Mouse (Mus musculus) lung, postnatal 0 days (tissue): ENCODE data around the gene Mmp21. TPM values are rescaled to one million over a fixed set of nuclear protein-coding genes. Genes with fewer than 3 reads are reported as not detected.
A peak's percentile ranks its signal among the peaks of the same experiment; 100 is the strongest.

ENCODE experiments used
- ATAC-seq: fragments of 200-750 bp; cut with Nextera tagmentation; 2 replicates; pipeline ENCODE4 v1.8.0; 2017; ENCODE audit warnings: moderate library complexity
- DNase-seq: peaks from one replicate; pipeline ENCODE4 v3.0.0-alpha.2; 2016; ENCODE audit warnings: low spot score
- H3K27ac ChIP-seq: fragments of 300-500 bp; sonication (generic); 2 replicates; pipeline ENCODE4 v1.5.1; 2014; ENCODE audit warnings: antibody characterized with exemption, mild to moderate bottlenecking, low read length, mixed read lengths
- H3K27me3 ChIP-seq: fragments of 300-500 bp; sonication (generic); replicated peaks from 2 replicates; pipeline ENCODE4 v1.6.1; 2014; ENCODE audit warnings: low read length, mixed read lengths; ENCODE audit not compliant: insufficient read depth
- H3K36me3 ChIP-seq: fragments of 300-500 bp; sonication (generic); 2 replicates; pipeline ENCODE4 v1.6.1; 2014; ENCODE audit warnings: low read length, mixed read lengths; ENCODE audit not compliant: insufficient read depth
- H3K4me1 ChIP-seq: fragments of 300-500 bp; sonication (generic); 2 replicates; pipeline ENCODE4 v1.6.1; 2014; ENCODE audit warnings: antibody characterized with exemption, low read depth, low read length, mixed read lengths; ENCODE audit not compliant: insufficient read depth
- H3K4me2 ChIP-seq: fragments of 300-500 bp; sonication (generic); replicated peaks from 2 replicates; pipeline ENCODE4 v1.6.1; 2014; ENCODE audit warnings: low read depth, mild to moderate bottlenecking, low read length, moderate library complexity, mixed read lengths
- H3K4me3 ChIP-seq: fragments of 300-500 bp; sonication (generic); 2 replicates; pipeline ENCODE4 v1.5.1; 2014; ENCODE audit warnings: low read depth, low read length
- H3K9ac ChIP-seq: fragments of 300-500 bp; sonication (generic); replicated peaks from 2 replicates; pipeline ENCODE4 v1.6.1; 2014; ENCODE audit warnings: low read depth, mild to moderate bottlenecking
- H3K9me3 ChIP-seq: fragments of 300-500 bp; sonication (generic); 2 replicates; pipeline ENCODE4 v1.6.1; 2016; ENCODE audit warnings: low read length, mixed read lengths
- CTCF ChIP-seq: IDR thresholded peaks from 2 replicates; pipeline ENCODE4 v1.5.1; 2016; ENCODE audit warnings: antibody characterized with exemption, mild to moderate bottlenecking
- EP300 ChIP-seq: IDR thresholded peaks from 2 replicates; pipeline ENCODE4 v1.6.1; 2016; ENCODE audit warnings: antibody characterized with exemption, mild to moderate bottlenecking, control low read depth
- WGBS: fragments of 180-500 bp; shearing (Covaris S2); extraction: QIAGEN DNeasy Blood & Tissue Kit; methylation state at CpG from one replicate; pipeline ENCODE4 v1.1.7; 2014; 5-methylcytosine and 5-hydroxymethylcytosine counted together
- polyA plus RNA-seq: library from polyadenylated mRNA; unstranded; fragments of >200 nt; fragmentation: Nextera tagmentation; extraction: Ambion mirVana; gene quantifications from 2 replicates; pipeline ENCODE4 v1.2.1, GENCODE M21; 2015

The Mmp21 gene
- polyA plus RNA-seq, 1 experiment from 2014 or later, result not detected

DNA sequence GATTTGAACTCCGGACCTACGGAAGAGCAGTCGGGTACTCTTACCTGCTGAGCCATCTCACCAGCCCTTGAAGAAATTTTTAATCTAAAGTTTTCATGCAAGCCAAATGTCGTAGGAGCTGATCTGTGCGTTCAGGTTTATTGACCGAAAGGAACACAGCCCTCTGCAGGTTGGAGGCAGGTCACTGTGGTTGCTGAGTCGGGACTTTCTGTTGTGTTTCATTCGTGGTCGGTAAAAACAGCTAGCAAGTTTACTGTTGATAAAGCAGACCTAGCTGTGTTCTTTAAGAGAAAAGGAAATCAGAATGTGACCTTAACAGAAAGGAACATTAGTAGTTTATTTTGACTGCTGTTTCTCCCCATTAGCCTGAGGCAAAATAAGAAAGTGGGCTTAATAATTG is 9.9 kb downstream of the Mmp21 start:
- H3K9me3 ChIP-seq, result no peaks in the 10 kb centered on the region
- ATAC-seq, result no peak
- peaks cover 46% of the 10 kb centered on the region for H3K36me3 ChIP-seq
- 90% methylated on average over 9 of the region's 9 CpGs for WGBS
- H3K4me2 ChIP-seq, result no peak overlapping the region
- TF ChIP-seq CTCF (no peak), EP300 (no peak)
- H3K4me3 ChIP-seq, result no peak overlapping the region
- H3K9ac ChIP-seq, result no peak overlapping the region
- no peaks in the 10 kb centered on the region for H3K4me1 ChIP-seq
- H3K27me3 ChIP-seq, result no peaks in the 10 kb centered on the region
- no peak for DNase-seq
- H3K27ac ChIP-seq, result no peak overlapping the region

DNA sequence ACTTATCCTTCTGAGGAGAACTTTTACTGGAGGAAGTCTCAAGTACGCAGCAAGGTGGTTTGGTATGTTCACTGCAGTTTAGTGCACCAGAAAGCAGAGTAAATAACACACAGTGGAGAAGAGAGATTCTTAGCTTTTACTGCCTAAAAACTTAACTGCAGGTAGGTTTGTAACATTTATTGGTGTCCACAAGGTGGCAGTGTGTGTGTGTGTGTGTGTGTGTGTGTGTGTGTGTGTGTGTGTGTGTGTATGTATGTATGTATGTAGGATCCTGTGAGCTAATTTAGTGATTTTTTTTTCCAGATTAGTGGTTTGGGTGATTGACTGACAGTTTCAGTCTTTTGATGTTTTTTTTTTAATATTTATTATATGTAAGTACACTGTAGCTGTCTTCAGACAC is 10.8 kb downstream of the Mmp21 start:
- no peaks in the 10 kb centered on the region for H3K27me3 ChIP-seq
- TF ChIP-seq CTCF (peak; percentile 70), EP300 (no peak)
- no peaks in the 10 kb centered on the region for H3K9me3 ChIP-seq
- H3K9ac ChIP-seq, result no peak overlapping the region
- H3K4me1 ChIP-seq, result no peaks in the 10 kb centered on the region
- DNase-seq, result peak; percentile 43
- H3K36me3 ChIP-seq, result peaks cover 53% of the 10 kb centered on the region
- no peak overlapping the region for H3K27ac ChIP-seq
- WGBS, result 60% methylated on average over 1 of the region's 1 CpGs
- no peak overlapping the region for H3K4me3 ChIP-seq
- H3K4me2 ChIP-seq, result no peak overlapping the region
- ATAC-seq, result peak; percentile 48

DNA sequence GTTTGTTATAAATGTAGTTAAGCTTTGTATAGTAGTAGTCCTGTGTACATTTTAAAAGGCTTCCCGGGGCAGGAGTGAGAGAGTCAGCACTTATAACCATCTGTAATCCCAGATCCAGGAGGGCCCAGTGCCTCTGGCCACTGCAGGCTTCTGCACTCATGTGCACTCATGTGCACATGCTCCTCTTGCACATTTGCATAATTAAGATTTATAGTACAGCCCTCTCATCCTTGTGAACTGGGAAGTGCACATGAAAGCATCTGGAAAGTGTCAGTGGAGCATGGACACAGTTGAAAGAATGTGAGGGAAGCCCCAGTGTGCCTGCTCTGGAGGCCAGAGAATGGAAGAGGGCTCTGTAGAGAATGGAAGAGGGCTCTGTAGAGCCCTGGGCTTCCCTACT is 17.4 kb downstream of the Mmp21 start:
- Histone ChIP-seq H3K4me3 (no peak overlapping the region), H3K9me3 (no peaks in the 10 kb centered on the region), H3K9ac (no peak overlapping the region), H3K27me3 (no peaks in the 10 kb centered on the region), H3K27ac (no peak overlapping the region), H3K4me2 (no peak overlapping the region), H3K4me1 (no peaks in the 10 kb centered on the region), H3K36me3 (peaks cover 58% of the 10 kb centered on the region)
- WGBS, result 87% methylated on average over 1 of the region's 1 CpGs
- no peak for DNase-seq
- TF ChIP-seq EP300 (no peak), CTCF (no peak)
- ATAC-seq, result no peak

DNA sequence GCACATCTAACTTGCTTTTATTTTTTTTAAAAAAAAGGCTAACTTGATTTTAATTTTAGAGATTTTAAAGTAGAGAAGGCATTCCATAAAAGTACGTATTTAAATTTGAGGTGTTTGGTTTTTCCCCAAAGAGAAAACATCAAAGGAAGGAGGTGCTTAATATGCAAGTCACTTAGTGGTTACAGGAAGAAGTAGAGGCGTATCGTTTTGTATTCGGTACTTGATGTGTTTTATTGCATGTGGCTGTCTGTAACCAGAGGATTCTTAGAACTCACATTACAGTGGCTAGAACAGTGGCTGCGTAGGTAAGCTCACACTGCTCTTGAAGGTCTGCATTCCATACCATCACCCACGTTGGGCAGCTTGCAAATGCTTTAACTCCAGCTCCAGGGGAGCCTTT is 34.1 kb downstream of the Mmp21 start:
- ATAC-seq, result no peak
- Histone ChIP-seq H3K9me3 (no peaks in the 10 kb centered on the region), H3K27ac (no peak overlapping the region), H3K4me3 (no peak overlapping the region), H3K4me1 (no peaks in the 10 kb centered on the region), H3K36me3 (peaks cover 42% of the 10 kb centered on the region; the same call in 1 of the 2 replicates), H3K27me3 (no peaks in the 10 kb centered on the region), H3K9ac (no peak overlapping the region), H3K4me2 (no peak overlapping the region)
- 93% methylated on average over 6 of the region's 6 CpGs for WGBS
- DNase-seq, result no peak
- no peak for TF ChIP-seq EP300
- no peak for TF ChIP-seq CTCF

DNA sequence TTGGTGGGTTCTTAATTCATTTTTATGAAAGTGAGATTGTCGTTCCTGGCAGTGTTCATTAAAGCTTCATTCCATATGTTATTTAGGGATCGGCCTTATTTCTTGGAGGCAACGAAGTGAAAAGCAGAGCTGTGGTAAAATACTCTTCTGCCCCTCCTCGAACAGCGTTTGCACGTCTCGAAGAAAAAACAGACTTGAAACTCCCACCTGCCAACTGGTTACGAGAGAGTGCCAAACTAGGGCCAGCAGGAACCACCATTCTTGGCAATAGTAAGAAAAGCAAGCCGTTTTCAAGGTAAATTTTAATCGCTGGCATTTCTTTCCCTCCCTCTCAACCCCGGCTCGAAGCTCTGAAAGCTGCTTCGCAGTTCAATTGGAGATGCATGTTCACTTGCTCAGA is 41.0 kb downstream of the Mmp21 start:
- H3K9ac ChIP-seq, result no peak overlapping the region
- no peak overlapping the region for H3K4me3 ChIP-seq
- peaks cover 13% of the 10 kb centered on the region; the same call in 1 of the 2 replicates for H3K36me3 ChIP-seq
- peak overlapping the region; percentile 85 for H3K4me2 ChIP-seq
- WGBS, result 85% methylated on average over 13 of the region's 13 CpGs
- no peaks in the 10 kb centered on the region for H3K27me3 ChIP-seq
- TF ChIP-seq EP300 (no peak), CTCF (no peak)
- no peaks in the 10 kb centered on the region for H3K4me1 ChIP-seq
- no peaks in the 10 kb centered on the region for H3K9me3 ChIP-seq
- ATAC-seq (no peak), DNase-seq (no peak)
- H3K27ac ChIP-seq, result no peak overlapping the region; the same call in 1 of the 2 replicates

DNA sequence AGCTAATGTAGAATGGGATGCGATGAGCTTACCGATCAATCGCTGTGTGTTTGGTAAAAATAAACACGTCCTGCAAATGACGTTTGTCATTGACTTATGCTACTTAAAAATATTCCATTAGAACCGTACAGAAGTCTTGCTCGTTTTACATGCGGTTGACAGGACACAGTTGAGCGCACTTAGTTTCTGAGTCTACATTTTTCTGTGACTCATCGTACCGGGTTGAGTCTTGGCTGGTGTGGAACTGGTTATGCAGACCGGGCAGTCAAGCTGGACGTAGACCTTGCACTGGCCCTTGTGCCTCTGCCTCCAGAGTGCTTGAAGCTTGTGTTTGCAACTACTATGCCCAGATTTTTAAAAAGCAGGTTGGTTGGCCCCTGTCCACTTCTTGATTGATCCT is 41.6 kb downstream of the Mmp21 start:
- 6% methylated on average over 13 of the region's 13 CpGs for WGBS
- no peaks in the 10 kb centered on the region for H3K4me1 ChIP-seq
- peaks cover 10% of the 10 kb centered on the region; the same call in 1 of the 2 replicates for H3K36me3 ChIP-seq
- H3K27ac ChIP-seq, result peak overlapping the region; percentile 95
- peak overlapping the region; percentile 85 for H3K4me2 ChIP-seq
- peak; percentile 55 for DNase-seq
- peak overlapping the region; percentile 96 for H3K9ac ChIP-seq
- no peaks in the 10 kb centered on the region for H3K27me3 ChIP-seq
- H3K4me3 ChIP-seq, result peak overlapping the region; percentile 94
- no peaks in the 10 kb centered on the region for H3K9me3 ChIP-seq
- no peak for ATAC-seq
- TF ChIP-seq EP300, result no peak
- TF ChIP-seq CTCF, result no peak
